Mouse (Mus musculus): ENCODE measurements around the gene Rassf1.

- TF ChIP-seq CTCF (IDR thresholded peaks at IDR 0.05; ENCODE audit: low read depth): no peak
- no peak for TF ChIP-seq EP300 (IDR thresholded peaks at IDR 0.05; ENCODE audit: low read depth)
Measured at GRCm38 (mm10) chr9:107570016-107570415, 18.7 kb downstream of the Rassf1 start.
